Mouse (Mus musculus) cerebellum, postnatal 10 days (tissue): ENCODE data around the gene Sco1.

Experiments
- DNase-seq, 2 experiments: peaks; one replicate each; pipeline ENCODE4 v3.0.0; 2021; ENCODE audit warnings: mixed read lengths in 2 of 2

Gene Sco1

GRCm38 (mm10) chr11:67043007-67043406 is 9.5 kb upstream of the Sco1 start:
- peak in 1 of 2 experiments; percentile 26 for DNase-seq

- no peak for DNase-seq
Observed at GRCm38 (mm10) chr11:67044959-67045358, 7.5 kb upstream of the Sco1 start.

- DNase-seq: no peak
Observed at GRCm38 (mm10) chr11:67047199-67047598, 5.3 kb upstream of the Sco1 start.

- DNase-seq: no peak
Observed at GRCm38 (mm10) chr11:67048496-67048895, 4.0 kb upstream of the Sco1 start.

- DNase-seq: no peak
Observed at GRCm38 (mm10) chr11:67049256-67049655, 3.2 kb upstream of the Sco1 start.

- DNase-seq: no peak
Observed at GRCm38 (mm10) chr11:67051676-67052320, 672 bp upstream of the Sco1 start.

GRCm38 (mm10) chr11:67054754-67055365 is 2.4 kb downstream of the Sco1 start:
- no peak for DNase-seq

GRCm38 (mm10) chr11:67061311-67061710 is 8.8 kb downstream of the Sco1 start:
- no peak for DNase-seq

- no peak for DNase-seq
Observed at GRCm38 (mm10) chr11:67062726-67063125, 10.3 kb downstream of the Sco1 start.

- no peak for DNase-seq
Observed at GRCm38 (mm10) chr11:67067741-67068140, 15.3 kb downstream of the Sco1 start.

GRCm38 (mm10) chr11:67072615-67073130 is 20.2 kb downstream of the Sco1 start:
- peak; percentile 71 to 75 for DNase-seq

GRCm38 (mm10) chr11:67075036-67075435 is 22.6 kb downstream of the Sco1 start:
- peak; percentile 38 to 59 for DNase-seq

- DNase-seq: no peak
Observed at GRCm38 (mm10) chr11:67076781-67077180, 24.3 kb downstream of the Sco1 start.

- DNase-seq: peak; percentile 51 to 61
Observed at GRCm38 (mm10) chr11:67077435-67077834, 25.0 kb downstream of the Sco1 start.

GRCm38 (mm10) chr11:67078000-67078399 is 25.5 kb downstream of the Sco1 start, which contains the start of gene Myh3:
Myh3 (plus strand) TSS chr11:67078300.
- no peak for DNase-seq

GRCm38 (mm10) chr11:67078888-67079287 is 26.4 kb downstream of the Sco1 start:
- no peak for DNase-seq

- DNase-seq: peak; percentile 19 to 28
Observed at GRCm38 (mm10) chr11:67079740-67080139, 27.3 kb downstream of the Sco1 start.

- peak; percentile 84 to 87 for DNase-seq
Observed at GRCm38 (mm10) chr11:67080168-67080567, 27.7 kb downstream of the Sco1 start.

GRCm38 (mm10) chr11:67081125-67081649 is 28.7 kb downstream of the Sco1 start:
- no peak for DNase-seq

GRCm38 (mm10) chr11:67082188-67082587 is 29.7 kb downstream of the Sco1 start:
- no peak for DNase-seq

GRCm38 (mm10) chr11:67082793-67083192 is 30.3 kb downstream of the Sco1 start:
- no peak for DNase-seq

GRCm38 (mm10) chr11:67083239-67083638 is 30.8 kb downstream of the Sco1 start:
- no peak for DNase-seq

GRCm38 (mm10) chr11:67083712-67084340 is 31.4 kb downstream of the Sco1 start:
- no peak for DNase-seq

GRCm38 (mm10) chr11:67085489-67085888 is 33.0 kb downstream of the Sco1 start:
- DNase-seq: peak; percentile 87 to 92
